Mouse (Mus musculus) neural tube, embryonic 13.5 days (tissue): ENCODE data around the gene Macrod1. TPM values are rescaled to one million over a fixed set of nuclear protein-coding genes. Genes with fewer than 3 reads are reported as not detected.

ENCODE experiments used
- ATAC-seq: fragments of 200-750 bp; cut with Nextera tagmentation; 2 replicates; pipeline ENCODE4 v1.8.0; 2017; ENCODE audit warnings: low read depth, mild to moderate bottlenecking, moderate TSS enrichment, moderate library complexity
- H3K27ac ChIP-seq: fragments of 300-500 bp; sonication (generic); replicated peaks from 2 replicates; pipeline ENCODE4 v1.5.1; 2015; ENCODE audit warnings: moderate library complexity, mild to moderate bottlenecking, inconsistent platforms
- H3K27me3 ChIP-seq: fragments of 300-500 bp; sonication (generic); 2 replicates; pipeline ENCODE4 v1.6.1; 2015; ENCODE audit warnings: mild to moderate bottlenecking, inconsistent platforms
- H3K36me3 ChIP-seq: fragments of 300-500 bp; sonication (generic); 2 replicates; pipeline ENCODE4 v1.6.1; 2015; ENCODE audit warnings: mild to moderate bottlenecking, inconsistent platforms
- H3K4me1 ChIP-seq: fragments of 300-500 bp; sonication (generic); replicated peaks from 2 replicates; pipeline ENCODE4 v1.6.1; 2015; ENCODE audit warnings: inconsistent platforms
- H3K4me2 ChIP-seq: fragments of 300-500 bp; sonication (generic); 2 replicates; pipeline ENCODE4 v1.6.1; 2015; ENCODE audit warnings: inconsistent platforms, mild to moderate bottlenecking, moderate library complexity
- H3K4me3 ChIP-seq: fragments of 300-500 bp; sonication (generic); 2 replicates; pipeline ENCODE4 v1.5.1; 2015; ENCODE audit warnings: mild to moderate bottlenecking, inconsistent platforms
- H3K9ac ChIP-seq: fragments of 300-500 bp; sonication (generic); 2 replicates; pipeline ENCODE4 v1.6.1; 2015; ENCODE audit warnings: moderate library complexity, mild to moderate bottlenecking, inconsistent platforms
- H3K9me3 ChIP-seq: fragments of 300-500 bp; sonication (generic); 2 replicates; pipeline ENCODE4 v1.6.1; 2016; ENCODE audit warnings: inconsistent platforms
- WGBS: fragments of 180-500 bp; shearing (Covaris S2); methylation state at CpG from one replicate; pipeline ENCODE4 v1.1.7; 2015; 5-methylcytosine and 5-hydroxymethylcytosine counted together
- polyA plus RNA-seq: library from polyadenylated mRNA; unstranded; fragments of >200 nt; fragmentation: Nextera tagmentation; extraction: Ambion mirVana; gene quantifications from 2 replicates; pipeline ENCODE4 v1.2.1, GENCODE M21; 2015

Gene Macrod1
- polyA plus RNA-seq, 1 experiment from 2014 or later: 5.2 TPM

- WGBS: 87% methylated on average over 4 of the region's 4 CpGs
- Histone ChIP-seq H3K27me3 (peaks cover 9% of the 10 kb centered on the region; the same call in 1 of the 2 replicates), H3K4me3 (no peak overlapping the region), H3K9ac (no peak overlapping the region), H3K9me3 (no peaks in the 10 kb centered on the region), H3K4me2 (no peak overlapping the region), H3K4me1 (peaks cover 51% of the 10 kb centered on the region), H3K36me3 (no peaks in the 10 kb centered on the region), H3K27ac (no peak overlapping the region)
- ATAC-seq: no peak
These were observed 69.0 kb downstream of the Macrod1 start for GRCm38 (mm10) chr19:7125526-7126156.

DNA sequence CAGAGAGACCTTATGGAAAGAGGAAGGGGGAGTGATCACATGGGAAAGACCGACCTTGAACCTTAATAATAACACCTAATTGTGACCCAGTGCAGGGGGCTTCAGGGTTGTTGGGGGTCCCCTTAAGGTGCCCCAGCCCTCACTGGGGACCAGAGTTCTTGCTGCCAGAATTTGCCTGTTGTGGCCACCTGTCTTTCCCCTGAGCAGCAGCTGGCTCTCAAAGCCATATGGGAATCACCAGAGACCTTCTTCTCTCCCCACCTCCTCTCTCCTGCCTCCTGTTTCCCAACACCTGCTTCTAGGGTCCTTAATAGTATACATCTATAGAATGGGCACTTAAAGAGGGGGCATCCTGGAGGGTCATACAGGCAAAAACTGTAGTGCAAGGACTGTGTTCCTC is 69.6 kb downstream of the Macrod1 start:
- Histone ChIP-seq H3K4me2 (no peak overlapping the region), H3K9ac (no peak overlapping the region), H3K27ac (no peak overlapping the region), H3K27me3 (peaks cover 9% of the 10 kb centered on the region; the same call in 1 of the 2 replicates), H3K36me3 (no peaks in the 10 kb centered on the region), H3K4me3 (no peak overlapping the region), H3K9me3 (no peaks in the 10 kb centered on the region), H3K4me1 (peaks cover 46% of the 10 kb centered on the region)
- ATAC-seq: no peak
- 69% methylated on average over 1 of the region's 1 CpGs for WGBS

DNA sequence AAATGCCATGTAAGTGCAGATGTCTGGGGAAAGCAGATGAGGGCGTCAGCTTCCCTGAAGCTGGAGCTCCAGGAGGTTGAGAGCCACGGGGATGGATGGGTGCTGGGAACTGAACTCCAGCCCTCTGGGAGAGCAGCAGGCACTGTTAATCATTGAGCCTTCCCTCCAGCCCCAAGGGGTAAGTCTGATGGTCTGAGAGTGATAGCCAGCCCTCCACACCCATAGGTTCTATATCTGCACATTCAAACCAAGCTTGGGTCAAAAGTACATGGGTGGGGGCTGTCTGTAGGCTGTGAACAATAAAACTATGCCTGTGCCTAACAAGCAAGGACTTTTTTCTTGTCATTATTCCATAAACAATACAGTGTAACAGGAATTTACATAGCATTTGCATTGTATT is 70.3 kb downstream of the Macrod1 start:
- Histone ChIP-seq H3K27me3 (peaks cover 13% of the 10 kb centered on the region; the same call in 1 of the 2 replicates), H3K27ac (no peak overlapping the region), H3K4me1 (peaks cover 41% of the 10 kb centered on the region), H3K4me2 (no peak overlapping the region), H3K36me3 (no peaks in the 10 kb centered on the region), H3K4me3 (no peak overlapping the region), H3K9me3 (no peaks in the 10 kb centered on the region), H3K9ac (no peak overlapping the region)
- 73% methylated on average over 2 of the region's 2 CpGs for WGBS
- ATAC-seq: no peak

DNA sequence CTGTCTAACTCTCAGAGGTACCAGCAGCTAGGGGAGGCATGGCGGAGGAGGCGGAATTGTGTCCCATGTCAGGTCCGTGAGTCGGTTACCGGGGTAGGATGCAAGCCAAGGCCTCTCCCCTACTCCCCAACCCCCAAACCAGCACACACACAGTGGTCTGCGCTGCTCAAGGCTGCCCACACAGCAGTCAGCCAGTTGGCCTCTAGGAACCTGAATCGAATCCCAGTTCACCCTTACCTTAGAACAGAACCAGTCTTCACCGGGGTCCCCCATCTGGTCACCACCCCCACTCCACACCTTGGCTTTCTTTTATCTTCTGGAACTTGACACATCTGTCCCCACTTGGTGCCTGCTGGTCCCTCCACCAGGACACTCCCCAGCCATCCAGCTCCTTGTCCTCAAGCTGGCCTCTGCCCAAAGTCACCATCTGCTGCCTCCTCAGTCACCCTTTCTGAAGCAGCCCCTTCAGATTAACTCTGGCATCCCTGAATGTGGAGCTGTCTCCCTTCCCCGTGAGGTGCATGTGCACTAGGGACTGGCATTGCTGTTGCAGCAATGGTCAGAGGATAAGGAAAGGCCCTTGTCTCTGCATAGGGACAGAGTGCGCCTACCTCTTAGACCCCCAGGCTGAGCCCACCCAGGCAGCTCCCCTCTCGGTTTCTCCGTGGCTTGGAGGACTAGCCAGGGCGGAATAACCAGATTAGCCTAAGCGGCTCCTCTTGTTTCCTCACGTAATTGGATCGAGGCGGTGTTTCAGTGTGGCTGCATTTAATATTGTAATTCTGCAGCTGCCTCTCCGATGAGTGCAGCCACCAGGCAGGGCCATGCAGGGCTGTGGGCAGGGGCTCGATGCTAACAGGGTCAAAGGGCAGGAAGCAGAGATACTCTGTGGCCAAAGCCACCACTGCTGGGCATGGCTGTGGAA is 72.2 kb downstream of the Macrod1 start:
- Histone ChIP-seq H3K9ac (peak overlapping the region; percentile 34; the same call in 1 of the 2 replicates), H3K4me1 (peaks cover 44% of the 10 kb centered on the region), H3K27me3 (peaks cover 13% of the 10 kb centered on the region; the same call in 1 of the 2 replicates), H3K9me3 (no peaks in the 10 kb centered on the region), H3K27ac (peak overlapping the region; percentile 14; the same call in 1 of the 2 replicates), H3K36me3 (no peaks in the 10 kb centered on the region), H3K4me3 (no peak overlapping the region), H3K4me2 (no peak overlapping the region)
- WGBS: 51% methylated on average over 19 of the region's 19 CpGs
- ATAC-seq: no peak; the same call in 1 of the 2 replicates

GRCm38 (mm10) chr19:7130317-7130716 is 73.7 kb downstream of the Macrod1 start:
- no peaks in the 10 kb centered on the region for H3K36me3 ChIP-seq
- no peak overlapping the region for H3K4me3 ChIP-seq
- peaks cover 59% of the 10 kb centered on the region for H3K4me1 ChIP-seq
- H3K27me3 ChIP-seq: peaks cover 13% of the 10 kb centered on the region; the same call in 1 of the 2 replicates
- no peak overlapping the region for H3K4me2 ChIP-seq
- no peak overlapping the region for H3K9ac ChIP-seq
- ATAC-seq: no peak
- WGBS: 69% methylated on average over 11 of the region's 11 CpGs
- no peak overlapping the region for H3K27ac ChIP-seq
- H3K9me3 ChIP-seq: no peaks in the 10 kb centered on the region

GRCm38 (mm10) chr19:7133436-7133835 is 76.8 kb downstream of the Macrod1 start:
- Histone ChIP-seq H3K36me3 (no peaks in the 10 kb centered on the region), H3K27me3 (peaks cover 23% of the 10 kb centered on the region), H3K4me2 (no peak overlapping the region), H3K9ac (peak overlapping the region; percentile 39; the same call in 1 of the 2 replicates), H3K4me3 (no peak overlapping the region), H3K4me1 (peaks cover 89% of the 10 kb centered on the region), H3K9me3 (no peaks in the 10 kb centered on the region), H3K27ac (peak overlapping the region; percentile 91)
- WGBS: 75% methylated on average over 9 of the region's 9 CpGs
- ATAC-seq: no peak

DNA sequence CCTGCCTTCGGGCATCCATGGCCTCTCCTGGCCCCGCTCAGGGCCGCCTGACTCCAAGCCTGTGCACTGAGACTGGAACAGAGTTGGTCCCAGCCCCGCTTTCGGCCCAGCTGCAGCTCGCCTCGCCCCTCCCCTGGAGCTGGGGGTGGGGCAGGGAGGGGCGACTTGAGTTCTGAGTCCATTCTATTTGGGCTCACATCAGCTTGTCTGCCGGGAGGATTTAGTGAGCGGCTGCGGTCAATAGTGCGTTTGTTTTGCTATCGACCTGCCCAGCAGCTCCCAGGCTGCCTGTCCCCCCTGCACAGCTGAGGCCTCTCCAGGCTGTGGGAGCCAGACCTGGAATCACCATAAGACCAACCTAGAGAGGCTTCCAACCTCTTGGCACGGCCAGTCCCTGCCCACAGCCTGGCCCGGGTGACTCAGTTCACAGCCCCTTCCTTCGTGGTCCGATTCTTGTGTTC is 78.1 kb downstream of the Macrod1 start:
- peak overlapping the region; percentile 91 for H3K27ac ChIP-seq
- H3K4me1 ChIP-seq: peaks cover 89% of the 10 kb centered on the region
- no peaks in the 10 kb centered on the region for H3K9me3 ChIP-seq
- H3K36me3 ChIP-seq: no peaks in the 10 kb centered on the region
- H3K4me2 ChIP-seq: peak overlapping the region; percentile 13; the same call in 1 of the 2 replicates
- ATAC-seq: peak; percentile 36
- WGBS: 9% methylated on average over 17 of the region's 17 CpGs
- no peak overlapping the region for H3K4me3 ChIP-seq
- H3K9ac ChIP-seq: peak overlapping the region; percentile 18
- H3K27me3 ChIP-seq: peaks cover 21% of the 10 kb centered on the region

- peak overlapping the region; percentile 91 for H3K27ac ChIP-seq
- no peaks in the 10 kb centered on the region for H3K36me3 ChIP-seq
- peaks cover 21% of the 10 kb centered on the region for H3K27me3 ChIP-seq
- 1% methylated on average over 9 of the region's 9 CpGs for WGBS
- H3K4me3 ChIP-seq: no peak overlapping the region
- ATAC-seq: peak; percentile 84
- peak overlapping the region; percentile 18; the same call in 1 of the 2 replicates for H3K9ac ChIP-seq
- peaks cover 90% of the 10 kb centered on the region for H3K4me1 ChIP-seq
- no peaks in the 10 kb centered on the region for H3K9me3 ChIP-seq
- H3K4me2 ChIP-seq: peak overlapping the region; percentile 13
These were observed 78.9 kb downstream of the Macrod1 start for GRCm38 (mm10) chr19:7135525-7135924.

- Histone ChIP-seq H3K9me3 (no peaks in the 10 kb centered on the region), H3K4me3 (no peak overlapping the region), H3K36me3 (no peaks in the 10 kb centered on the region), H3K4me2 (peak overlapping the region; percentile 13), H3K27ac (peak overlapping the region; percentile 91), H3K27me3 (peaks cover 21% of the 10 kb centered on the region), H3K9ac (no peak overlapping the region), H3K4me1 (peaks cover 93% of the 10 kb centered on the region)
- WGBS: 3% methylated on average over 9 of the region's 9 CpGs
- peak; percentile 30; the same call in 1 of the 2 replicates for ATAC-seq
These were observed 79.4 kb downstream of the Macrod1 start for GRCm38 (mm10) chr19:7136016-7136415.

DNA sequence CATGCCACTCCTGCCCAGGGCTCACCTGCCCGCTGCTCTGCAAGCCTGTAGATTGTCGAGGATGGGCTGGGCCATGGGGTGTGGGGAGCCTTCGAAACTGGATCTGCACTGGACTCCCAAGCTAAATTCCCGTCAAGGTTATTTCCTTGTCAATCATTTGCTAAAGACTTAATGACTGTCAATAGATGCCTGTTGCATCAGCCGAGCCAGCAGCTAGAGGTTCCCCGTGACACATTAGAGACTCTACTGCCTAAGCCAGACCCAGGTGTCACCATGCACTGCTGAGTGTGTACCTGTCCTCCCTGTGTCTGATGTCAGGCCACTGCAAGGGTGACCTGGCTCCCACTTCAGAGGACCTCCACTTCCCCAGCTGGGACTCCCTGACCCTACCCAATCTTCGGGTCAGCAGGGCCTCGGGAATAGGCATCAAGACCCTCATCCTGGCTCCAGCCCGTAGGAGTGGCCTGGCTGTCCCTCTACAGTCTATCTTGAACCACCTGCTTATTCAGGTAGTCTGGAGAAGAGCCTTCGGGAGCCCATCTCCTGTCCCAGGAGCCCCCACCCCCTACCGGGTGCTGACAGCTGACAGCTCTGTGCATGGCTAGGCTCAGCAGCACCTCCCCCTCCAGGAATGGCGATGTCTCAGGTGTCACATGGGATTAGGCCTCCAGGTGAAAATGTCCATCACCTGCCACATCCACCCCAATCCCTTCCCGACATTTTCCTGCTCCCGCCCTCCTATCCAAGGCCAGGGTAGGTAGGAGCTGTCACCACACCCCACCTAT is 80.3 kb downstream of the Macrod1 start:
- no peaks in the 10 kb centered on the region for H3K9me3 ChIP-seq
- H3K36me3 ChIP-seq: no peaks in the 10 kb centered on the region
- 35% methylated on average over 14 of the region's 14 CpGs for WGBS
- no peak for ATAC-seq
- H3K4me3 ChIP-seq: no peak overlapping the region
- H3K27ac ChIP-seq: peak overlapping the region; percentile 91
- H3K4me1 ChIP-seq: peaks cover 100% of the 10 kb centered on the region
- no peak overlapping the region for H3K4me2 ChIP-seq
- H3K27me3 ChIP-seq: peaks cover 17% of the 10 kb centered on the region
- peak overlapping the region; percentile 34; the same call in 1 of the 2 replicates for H3K9ac ChIP-seq

DNA sequence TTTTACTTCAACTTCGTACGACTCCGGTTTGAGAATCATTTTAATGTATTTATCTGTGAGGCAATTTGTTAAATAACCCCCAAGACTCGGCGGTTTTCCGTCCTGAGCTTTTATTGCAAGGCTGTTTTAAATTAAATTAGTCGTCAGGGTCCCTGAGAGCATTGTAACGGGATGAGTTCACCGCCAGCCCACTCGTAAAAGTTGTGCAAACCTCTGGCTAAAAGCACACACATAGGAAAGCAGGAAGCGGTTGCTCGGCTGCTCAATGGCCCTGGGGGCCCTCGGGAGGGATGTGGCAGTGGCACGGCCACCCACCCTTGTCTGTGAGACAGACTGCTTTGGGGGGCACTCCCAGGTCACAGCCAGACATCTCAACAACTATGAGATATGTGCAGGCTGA is 81.7 kb downstream of the Macrod1 start:
- no peak overlapping the region for H3K4me2 ChIP-seq
- H3K36me3 ChIP-seq: no peaks in the 10 kb centered on the region
- 10% methylated on average over 14 of the region's 14 CpGs for WGBS
- H3K4me1 ChIP-seq: peaks cover 100% of the 10 kb centered on the region
- peaks cover 17% of the 10 kb centered on the region; the same call in 1 of the 2 replicates for H3K27me3 ChIP-seq
- H3K9ac ChIP-seq: no peak overlapping the region
- H3K27ac ChIP-seq: peak overlapping the region; percentile 91
- no peaks in the 10 kb centered on the region for H3K9me3 ChIP-seq
- H3K4me3 ChIP-seq: no peak overlapping the region
- ATAC-seq: no peak
